Mouse (Mus musculus) E14TG2a.4 (cell line): ENCODE measurements around the gene Ppargc1a.

ENCODE experiments used
- CTCF ChIP-seq: conservative IDR thresholded peaks from 2 replicates; pipeline ENCODE4 v1.5.1; 2014; ENCODE audit warnings: low read length
- POU5F1 ChIP-seq: IDR thresholded peaks from 2 replicates; pipeline ENCODE4 v1.6.1; 2014; ENCODE audit warnings: low read length, borderline replicate concordance

DNA sequence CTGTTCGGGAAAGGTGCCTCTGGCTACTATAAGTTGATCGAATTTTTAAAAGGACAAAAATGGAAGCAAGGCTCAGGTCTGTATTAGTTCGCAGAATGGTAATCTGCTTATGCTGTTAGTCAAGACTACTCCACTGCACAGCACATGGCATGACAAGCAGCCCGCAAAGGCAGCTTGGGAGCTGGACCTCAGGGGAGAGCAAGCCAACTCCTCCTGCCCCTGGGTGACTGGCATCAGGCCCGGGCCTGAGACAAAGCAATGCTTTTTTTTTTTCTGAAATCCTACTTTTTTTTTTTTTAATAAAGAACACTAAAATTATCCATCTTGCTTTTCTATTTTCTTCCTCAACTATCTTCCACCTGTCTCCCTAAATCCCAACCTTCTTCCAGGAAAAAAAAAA, 15.1 kb upstream of the Ppargc1a start:
- TF ChIP-seq CTCF (no peak), POU5F1 (no peak)
